Mouse (Mus musculus) neural tube, embryonic 12.5 days (tissue): ENCODE data around the gene Elf3. TPM values are rescaled to one million over a fixed set of nuclear protein-coding genes. Genes with fewer than 3 reads are reported as not detected.
"Not testable (repeated sequence)": the region's sequence is repeated elsewhere in the genome, so short reads cannot be mapped to it uniquely, and the experiment has no call there.

Experiments used
- ATAC-seq: fragments of 200-750 bp; cut with Nextera tagmentation; 2 replicates; pipeline ENCODE4 v1.8.0; 2017; ENCODE audit warnings: low read depth, mild to moderate bottlenecking, moderate TSS enrichment, moderate library complexity; ENCODE audit not compliant: low FRiP score
- H3K27ac ChIP-seq: fragments of 300-500 bp; sonication (generic); 2 replicates; pipeline ENCODE4 v1.5.1; 2016
- H3K27me3 ChIP-seq: fragments of 300-500 bp; sonication (generic); replicated peaks from 2 replicates; pipeline ENCODE4 v1.6.1; 2016; ENCODE audit warnings: mild to moderate bottlenecking
- H3K36me3 ChIP-seq: fragments of 300-500 bp; sonication (generic); 2 replicates; pipeline ENCODE4 v1.6.1; 2016; ENCODE audit warnings: mild to moderate bottlenecking
- H3K4me1 ChIP-seq: fragments of 300-500 bp; sonication (generic); 2 replicates; pipeline ENCODE4 v1.6.1; 2016
- H3K4me2 ChIP-seq: fragments of 300-500 bp; sonication (generic); replicated peaks from 2 replicates; pipeline ENCODE4 v1.6.1; 2016; ENCODE audit warnings: mild to moderate bottlenecking
- H3K4me3 ChIP-seq: fragments of 300-500 bp; sonication (generic); 2 replicates; pipeline ENCODE4 v1.5.1; 2016
- H3K9ac ChIP-seq: fragments of 300-500 bp; sonication (generic); 2 replicates; pipeline ENCODE4 v1.6.1; 2016; ENCODE audit warnings: mild to moderate bottlenecking
- H3K9me3 ChIP-seq: fragments of 300-500 bp; sonication (generic); 2 replicates; pipeline ENCODE4 v1.6.1; 2016; ENCODE audit warnings: mild to moderate bottlenecking
- WGBS: fragments of 180-500 bp; shearing (Covaris S2); methylation state at CpG from one replicate; pipeline ENCODE4 v1.1.7; 2016; 5-methylcytosine and 5-hydroxymethylcytosine counted together
- polyA plus RNA-seq: library from polyadenylated mRNA; unstranded; fragments of >200 nt; fragmentation: Nextera tagmentation; extraction: Ambion mirVana; gene quantifications from 2 replicates; pipeline ENCODE4 v1.2.1, GENCODE M21; 2016

Gene Elf3
- polyA plus RNA-seq, 1 experiment from 2014 or later, result 0.89 TPM

GRCm38 (mm10) chr1:135263316-135263715 lies 4.9 kb upstream of the Elf3 start:
- Histone ChIP-seq H3K9me3 (no peaks in the 10 kb centered on the region), H3K36me3 (peaks cover 67% of the 10 kb centered on the region), H3K4me1 (peaks cover 7% of the 10 kb centered on the region), H3K27ac (no peak overlapping the region), H3K4me2 (no peak overlapping the region), H3K9ac (no peak overlapping the region), H3K27me3 (no peaks in the 10 kb centered on the region), H3K4me3 (no peak overlapping the region)
- 91% methylated on average over 9 of the region's 9 CpGs for WGBS
- no peak for ATAC-seq

- Histone ChIP-seq H3K4me2 (no peak overlapping the region), H3K4me1 (peaks cover 9% of the 10 kb centered on the region), H3K4me3 (no peak overlapping the region), H3K9ac (no peak overlapping the region), H3K27ac (no peak overlapping the region), H3K36me3 (peaks cover 59% of the 10 kb centered on the region), H3K9me3 (no peaks in the 10 kb centered on the region), H3K27me3 (no peaks in the 10 kb centered on the region)
- 85% methylated on average over 3 of the region's 3 CpGs for WGBS
- ATAC-seq, result no peak
These were observed 4.0 kb upstream of the Elf3 start for GRCm38 (mm10) chr1:135262329-135262728.

GRCm38 (mm10) chr1:135260931-135261330 lies 2.6 kb upstream of the Elf3 start:
- H3K9ac ChIP-seq, result no peak overlapping the region
- no peak overlapping the region for H3K4me3 ChIP-seq
- no peaks in the 10 kb centered on the region for H3K9me3 ChIP-seq
- WGBS, result 75% methylated on average over 6 of the region's 6 CpGs
- H3K27ac ChIP-seq, result no peak overlapping the region
- peaks cover 45% of the 10 kb centered on the region for H3K36me3 ChIP-seq
- H3K4me1 ChIP-seq, result peaks cover 9% of the 10 kb centered on the region
- H3K27me3 ChIP-seq, result no peaks in the 10 kb centered on the region
- no peak for ATAC-seq
- no peak overlapping the region for H3K4me2 ChIP-seq

GRCm38 (mm10) chr1:135259128-135259436 lies 714 bp upstream of the Elf3 start:
- peak overlapping the region; percentile 44; the same call in 1 of the 2 replicates for H3K9ac ChIP-seq
- ATAC-seq, result peak; percentile 80
- 1% methylated on average over 10 of the region's 10 CpGs for WGBS
- peak overlapping the region; percentile 57 for H3K4me2 ChIP-seq
- H3K27ac ChIP-seq, result no peak overlapping the region
- H3K27me3 ChIP-seq, result no peaks in the 10 kb centered on the region
- peaks cover 27% of the 10 kb centered on the region for H3K36me3 ChIP-seq
- no peak overlapping the region for H3K4me3 ChIP-seq
- peaks cover 9% of the 10 kb centered on the region for H3K4me1 ChIP-seq
- H3K9me3 ChIP-seq, result no peaks in the 10 kb centered on the region

- peaks cover 9% of the 10 kb centered on the region for H3K4me1 ChIP-seq
- no peak for ATAC-seq
- H3K9me3 ChIP-seq, result no peaks in the 10 kb centered on the region
- WGBS, result 75% methylated on average over 6 of the region's 6 CpGs
- H3K27me3 ChIP-seq, result no peaks in the 10 kb centered on the region
- no peak overlapping the region for H3K9ac ChIP-seq
- no peak overlapping the region for H3K27ac ChIP-seq
- H3K4me3 ChIP-seq, result no peak overlapping the region
- 0 out of 2 replicates have a peak, but pooled peaks cover under 1% of the 10 kb centered on the region for H3K36me3 ChIP-seq
- no peak overlapping the region for H3K4me2 ChIP-seq
These were observed 2.1 kb downstream of the Elf3 start for GRCm38 (mm10) chr1:135256299-135256698.

- H3K27me3 ChIP-seq, result peaks cover 3% of the 10 kb centered on the region; the same call in 1 of the 2 replicates
- H3K9ac ChIP-seq, result no peak overlapping the region
- 70% methylated on average over 4 of the region's 4 CpGs for WGBS
- H3K9me3 ChIP-seq, result no peaks in the 10 kb centered on the region
- no peaks in the 10 kb centered on the region; the same call in 1 of the 2 replicates for H3K4me1 ChIP-seq
- H3K4me2 ChIP-seq, result no peak overlapping the region
- ATAC-seq, result no peak
- H3K4me3 ChIP-seq, result no peak overlapping the region
- H3K27ac ChIP-seq, result no peak overlapping the region
- no peaks in the 10 kb centered on the region for H3K36me3 ChIP-seq
These were observed 5.5 kb downstream of the Elf3 start for GRCm38 (mm10) chr1:135252854-135253253.

- WGBS, result 85% methylated on average over 8 of the region's 8 CpGs
- peaks cover 3% of the 10 kb centered on the region; the same call in 1 of the 2 replicates for H3K27me3 ChIP-seq
- H3K27ac ChIP-seq, result no peak overlapping the region
- no peak for ATAC-seq
- H3K36me3 ChIP-seq, result no peaks in the 10 kb centered on the region
- H3K4me3 ChIP-seq, result no peak overlapping the region
- H3K9me3 ChIP-seq, result no peaks in the 10 kb centered on the region
- H3K4me2 ChIP-seq, result no peak overlapping the region
- no peaks in the 10 kb centered on the region; the same call in 1 of the 2 replicates for H3K4me1 ChIP-seq
- no peak overlapping the region for H3K9ac ChIP-seq
These were observed 7.0 kb downstream of the Elf3 start for GRCm38 (mm10) chr1:135251405-135251804.

- no peak for ATAC-seq
- WGBS, result 49% methylated on average over 3 of the region's 3 CpGs
- Histone ChIP-seq H3K4me3 (no peak overlapping the region), H3K27ac (no peak overlapping the region), H3K9me3 (no peaks in the 10 kb centered on the region), H3K36me3 (no peaks in the 10 kb centered on the region), H3K27me3 (peaks cover 3% of the 10 kb centered on the region; the same call in 1 of the 2 replicates), H3K4me2 (no peak overlapping the region), H3K4me1 (no peaks in the 10 kb centered on the region; the same call in 1 of the 2 replicates), H3K9ac (no peak overlapping the region)
These were observed 7.7 kb downstream of the Elf3 start for GRCm38 (mm10) chr1:135250706-135251105.

GRCm38 (mm10) chr1:135248434-135248850 lies 9.9 kb downstream of the Elf3 start:
- Histone ChIP-seq H3K4me2 (peak overlapping the region; percentile 57), H3K36me3 (no peaks in the 10 kb centered on the region), H3K9me3 (no peaks in the 10 kb centered on the region), H3K4me3 (peak overlapping the region; percentile 31), H3K27me3 (peaks cover 3% of the 10 kb centered on the region; the same call in 1 of the 2 replicates), H3K9ac (0 out of 2 replicates have a peak overlapping the region, but pooled peaks have one; percentile 33), H3K4me1 (no peaks in the 10 kb centered on the region; the same call in 1 of the 2 replicates), H3K27ac (no peak overlapping the region)
- ATAC-seq, result peak; percentile 48; the same call in 1 of the 2 replicates
- WGBS, result 4% methylated on average over 15 of the region's 15 CpGs

GRCm38 (mm10) chr1:135244014-135244413 lies 14.4 kb downstream of the Elf3 start:
- no peaks in the 10 kb centered on the region; the same call in 1 of the 2 replicates for H3K27me3 ChIP-seq
- 87% methylated on average over 8 of the region's 8 CpGs for WGBS

GRCm38 (mm10) chr1:135240206-135240605 lies 18.2 kb downstream of the Elf3 start:
- not testable (repeated sequence) for ATAC-seq, H3K27ac ChIP-seq
- WGBS, result 87% methylated on average over 4 of the region's 4 CpGs

More at GRCm38 (mm10) chr1:135244014-135244413, 14.4 kb downstream of the Elf3 start:
- no peak overlapping the region for H3K27ac ChIP-seq
- no peak overlapping the region for H3K4me2 ChIP-seq
- no peaks in the 10 kb centered on the region for H3K36me3 ChIP-seq
- H3K4me1 ChIP-seq, result no peaks in the 10 kb centered on the region; the same call in 1 of the 2 replicates
- no peaks in the 10 kb centered on the region for H3K9me3 ChIP-seq
- H3K9ac ChIP-seq, result no peak overlapping the region
- ATAC-seq, result no peak
- no peak overlapping the region for H3K4me3 ChIP-seq

GRCm38 (mm10) chr1:135237131-135237851 lies 21.1 kb downstream of the Elf3 start:
- Histone ChIP-seq H3K4me2 (no peak overlapping the region), H3K4me1 (no peaks in the 10 kb centered on the region), H3K27me3 (no peaks in the 10 kb centered on the region), H3K27ac (no peak overlapping the region), H3K9me3 (no peaks in the 10 kb centered on the region), H3K36me3 (no peaks in the 10 kb centered on the region), H3K4me3 (no peak overlapping the region), H3K9ac (no peak overlapping the region)
- WGBS, result 74% methylated on average over 12 of the region's 12 CpGs
- no peak for ATAC-seq

More at GRCm38 (mm10) chr1:135240206-135240605, 18.2 kb downstream of the Elf3 start:
- H3K9ac ChIP-seq, H3K9me3 ChIP-seq, H3K36me3 ChIP-seq, H3K4me2 ChIP-seq, H3K4me3 ChIP-seq, H3K27me3 ChIP-seq, H3K4me1 ChIP-seq: not testable (repeated sequence)

- no peak overlapping the region for H3K27ac ChIP-seq
- H3K4me2 ChIP-seq, result no peak overlapping the region
- no peaks in the 10 kb centered on the region for H3K36me3 ChIP-seq
- H3K27me3 ChIP-seq, result no peaks in the 10 kb centered on the region
- no peaks in the 10 kb centered on the region for H3K9me3 ChIP-seq
- WGBS, result 91% methylated on average over 12 of the region's 12 CpGs
- no peaks in the 10 kb centered on the region for H3K4me1 ChIP-seq
- no peak overlapping the region for H3K9ac ChIP-seq
- H3K4me3 ChIP-seq, result no peak overlapping the region
- ATAC-seq, result no peak
These were observed 23.6 kb downstream of the Elf3 start for GRCm38 (mm10) chr1:135234771-135235170.
